Mouse (Mus musculus) cerebellum, postnatal 25 days (tissue): ENCODE data around the gene Ptpn7.

Experiments used
- DNase-seq, 2 experiments: peaks; one replicate each; pipeline ENCODE4 v3.0.0; 2021; ENCODE audit warnings: mixed read lengths in 2 of 2

Ptpn7 gene

GRCm38 (mm10) chr1:135188197-135188596, 55.7 kb downstream of the Ptpn7 start:
- peak in 1 of 2 experiments; percentile 59 for DNase-seq

GRCm38 (mm10) chr1:135189186-135189585, 56.7 kb downstream of the Ptpn7 start:
- no peak for DNase-seq

- peak; percentile 72 to 80 for DNase-seq
These were observed 61.8 kb downstream of the Ptpn7 start for GRCm38 (mm10) chr1:135194335-135194734.
